Mouse (Mus musculus) large intestine, adult 2 months (tissue): Measurements from ENCODE around the gene Rpap1. TPM values are rescaled to one million over a fixed set of nuclear protein-coding genes. Genes with fewer than 3 reads are reported as not detected.
"Not testable (repeated sequence)": the region's sequence is repeated elsewhere in the genome, so short reads cannot be mapped to it uniquely, and the experiment has no call there.

Experiments used
- DNase-seq: peaks from one replicate; pipeline ENCODE4 v3.0.0-alpha.2; 2012; ENCODE audit warnings: low read depth, low spot score
- WGBS: fragments of 180-500 bp; shearing (Covaris S2); methylation state at CpG from one replicate; pipeline ENCODE4 v1.1.7; 2018; 5-methylcytosine and 5-hydroxymethylcytosine counted together
- polyA plus RNA-seq: library from polyadenylated mRNA; depleted of rRNA; stranded (reverse); fragments of >200 nt; gene quantifications from 2 replicates; pipeline ENCODE4 v1.2.3, GENCODE M21; 2012; rRNA removed

The Rpap1 gene
- polyA plus RNA-seq, 1 experiment, result 12.1 TPM

GRCm38 (mm10) chr2:119743176-119743807 lies 44.0 kb downstream of the Rpap1 start:
- DNase-seq, result no peak
- WGBS, result 9% methylated on average over 21 of the region's 31 CpGs

GRCm38 (mm10) chr2:119742461-119743175 lies 44.7 kb downstream of the Rpap1 start:
- DNase-seq, result no peak
- under 1% methylated on average over 70 of the region's 70 CpGs for WGBS

GRCm38 (mm10) chr2:119741581-119742411 lies 45.5 kb downstream of the Rpap1 start, which contains the start of gene Itpka:
Gene Itpka (plus strand): TSS chr2:119742337.
- under 1% methylated on average over 51 of the region's 53 CpGs for WGBS
- no peak for DNase-seq

GRCm38 (mm10) chr2:119740567-119740966 lies 46.8 kb downstream of the Rpap1 start:
- no peak for DNase-seq
- WGBS, result 35% methylated on average over 2 of the region's 2 CpGs

GRCm38 (mm10) chr2:119737124-119737523 lies 50.2 kb downstream of the Rpap1 start:
- 19% methylated on average over 12 of the region's 12 CpGs for WGBS

GRCm38 (mm10) chr2:119730735-119731134 lies 56.6 kb downstream of the Rpap1 start:
- DNase-seq, result no peak
- WGBS, result 79% methylated on average over 4 of the region's 4 CpGs

More at GRCm38 (mm10) chr2:119737124-119737523, 50.2 kb downstream of the Rpap1 start:
- DNase-seq, result no peak

GRCm38 (mm10) chr2:119727762-119728416 lies 59.4 kb downstream of the Rpap1 start:
- WGBS, result 89% methylated on average over 3 of the region's 3 CpGs
- no peak for DNase-seq

GRCm38 (mm10) chr2:119721070-119721469 lies 66.3 kb downstream of the Rpap1 start:
- 95% methylated on average over 8 of the region's 8 CpGs for WGBS

GRCm38 (mm10) chr2:119715868-119716267 lies 71.5 kb downstream of the Rpap1 start:
- 98% methylated on average over 2 of the region's 2 CpGs for whole genome bisulfite sequencing
- not testable (repeated sequence) for DNase-seq

More at GRCm38 (mm10) chr2:119721070-119721469, 66.3 kb downstream of the Rpap1 start:
- no peak for DNase-seq

Other genes with a start within 250 kb of the Rpap1 start
- gene Exd1, start 239.9 kb downstream of the Rpap1 start, polyA plus RNA-seq, result 0.12 and 0.16 TPM in 2 replicates
- gene Chp1, start 239.8 kb downstream of the Rpap1 start, polyA plus RNA-seq, result 142 and 154 TPM in 2 replicates
- gene Nusap1, start 169.2 kb downstream of the Rpap1 start, polyA plus RNA-seq, result 3.6 and 4.2 TPM in 2 replicates
- gene Oip5, start 169.1 kb downstream of the Rpap1 start, polyA plus RNA-seq, result 5.0 and 7.2 TPM in 2 replicates
- gene Ndufaf1, start 124.7 kb downstream of the Rpap1 start, polyA plus RNA-seq, result 4.8 and 5.2 TPM in 2 replicates
- gene Rtf1, start 112.5 kb downstream of the Rpap1 start, polyA plus RNA-seq, result 6.3 and 6.5 TPM in 2 replicates
- 32.1 and 41.0 TPM in 2 replicates for gene Itpka, start 45.2 kb downstream of the Rpap1 start, polyA plus RNA-seq
- 2.1 and 3.0 TPM in 2 replicates for gene Ltk, start 27.1 kb downstream of the Rpap1 start, polyA plus RNA-seq
- 3.5 and 3.7 TPM in 2 replicates for gene Tyro3, start 10.2 kb upstream of the Rpap1 start, polyA plus RNA-seq
- 4.3 and 10.9 TPM in 2 replicates for gene Mga, start 109.7 kb upstream of the Rpap1 start, polyA plus RNA-seq
- gene Mapkbp1, start 185.2 kb upstream of the Rpap1 start, polyA plus RNA-seq, result 9.1 and 19.2 TPM in 2 replicates
- gene Jmjd7, start 239.9 kb upstream of the Rpap1 start, polyA plus RNA-seq, result 9.2 and 10.4 TPM in 2 replicates
- 3.1 and 3.8 TPM in 2 replicates for gene Gm28042, start 240.0 kb upstream of the Rpap1 start, polyA plus RNA-seq
- 3.2 and 5.4 TPM in 2 replicates for gene Pla2g4b, start 245.9 kb upstream of the Rpap1 start, polyA plus RNA-seq